Mouse (Mus musculus) ES-CJ7 (cell line): Measurements from ENCODE around the gene Prdx2.
A peak's percentile ranks its signal among the peaks of the same experiment; 100 is the strongest.

Experiments
- DNase-seq: peaks from one replicate; pipeline ENCODE4 v3.0.0; 2011; ENCODE audit warnings: low read depth, low spot score

Gene Prdx2

GRCm38 (mm10) chr8:84969241-84970134 lies at the start of gene Prdx2, which contains the start of the genes Gm49661 and Rnaseh2a:
Gene Prdx2 (plus strand): TSS chr8:84969587.
Gene Gm49661 (minus strand): TSS chr8:84969433.
Gene Rnaseh2a (minus strand): TSS chr8:84969767.
- peak; percentile 78 for DNase-seq

GRCm38 (mm10) chr8:84921596-84921995 lies 47.8 kb upstream of the Prdx2 start:
- DNase-seq: no peak

GRCm38 (mm10) chr8:84925557-84925956 lies 43.8 kb upstream of the Prdx2 start:
- no peak for DNase-seq

DNA sequence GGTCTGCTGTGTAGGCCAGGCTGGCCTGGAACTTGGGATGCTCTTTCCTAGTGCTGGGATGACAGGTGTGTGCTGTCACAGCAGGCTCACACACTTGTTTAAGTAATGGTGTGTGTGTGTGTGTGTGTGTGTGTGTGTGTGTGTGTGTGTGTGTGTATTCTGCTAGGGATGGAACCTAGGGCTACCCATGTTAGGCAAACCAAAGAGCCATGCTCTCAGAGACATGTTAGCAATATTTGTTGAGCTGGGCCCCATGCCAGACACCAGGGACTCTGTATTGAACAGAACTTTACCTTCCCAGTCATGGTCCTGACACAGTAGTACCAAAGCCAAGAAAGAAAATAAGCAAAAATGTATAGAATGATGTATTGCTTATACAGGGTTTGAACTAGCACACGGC lies 41.9 kb upstream of the Prdx2 start:
- no peak for DNase-seq

GRCm38 (mm10) chr8:84928456-84929306 lies 40.7 kb upstream of the Prdx2 start:
- DNase-seq: peak; percentile 79

- DNase-seq: no peak
Measured at GRCm38 (mm10) chr8:84930582-84930981, 38.8 kb upstream of the Prdx2 start.

DNA sequence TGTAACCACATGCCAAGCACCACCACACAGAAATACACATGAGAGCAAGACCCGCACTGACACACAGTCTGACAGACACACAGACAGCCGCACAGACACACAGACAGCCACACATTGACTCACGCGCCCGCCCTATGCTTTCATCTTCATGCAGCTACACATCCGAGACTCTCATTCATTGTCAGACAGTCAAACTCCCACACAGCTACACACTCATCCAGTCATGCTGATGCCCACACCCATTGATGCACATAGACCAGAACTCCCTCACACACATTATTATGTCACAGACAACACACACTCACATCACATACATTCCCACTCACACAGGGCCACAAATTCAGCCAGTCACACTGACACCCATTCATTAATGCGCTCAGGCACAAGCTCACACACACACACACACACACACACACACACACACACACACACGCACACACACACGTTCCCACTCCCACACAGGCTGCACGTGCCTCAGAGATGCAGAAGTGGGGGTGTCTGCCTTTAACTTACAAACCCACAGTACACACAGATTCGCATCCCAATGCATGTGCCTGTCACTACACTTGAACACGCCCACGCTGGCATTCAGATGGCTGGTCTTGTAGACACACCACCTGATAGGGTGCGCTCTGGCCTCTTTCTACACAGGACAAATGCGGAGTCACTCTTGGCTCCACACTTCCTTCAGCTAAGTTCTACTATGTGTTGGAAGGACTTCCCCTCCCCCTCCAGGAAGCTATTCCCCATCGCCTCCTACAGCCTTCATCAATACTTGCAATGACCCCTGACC lies 35.4 kb upstream of the Prdx2 start:
- DNase-seq: no peak

GRCm38 (mm10) chr8:84934860-84935259 lies 34.5 kb upstream of the Prdx2 start:
- peak; percentile 92 for DNase-seq

- DNase-seq: no peak
Measured at GRCm38 (mm10) chr8:84935489-84935888, 33.9 kb upstream of the Prdx2 start.

- no peak for DNase-seq
Measured at GRCm38 (mm10) chr8:84936041-84936961, 33.1 kb upstream of the Prdx2 start.

- DNase-seq: peak; percentile 77
Measured at GRCm38 (mm10) chr8:84936962-84937546, 32.3 kb upstream of the Prdx2 start, which contains the start of gene Mast1. Gene Mast1 (minus strand): TSS chr8:84937359.

DNA sequence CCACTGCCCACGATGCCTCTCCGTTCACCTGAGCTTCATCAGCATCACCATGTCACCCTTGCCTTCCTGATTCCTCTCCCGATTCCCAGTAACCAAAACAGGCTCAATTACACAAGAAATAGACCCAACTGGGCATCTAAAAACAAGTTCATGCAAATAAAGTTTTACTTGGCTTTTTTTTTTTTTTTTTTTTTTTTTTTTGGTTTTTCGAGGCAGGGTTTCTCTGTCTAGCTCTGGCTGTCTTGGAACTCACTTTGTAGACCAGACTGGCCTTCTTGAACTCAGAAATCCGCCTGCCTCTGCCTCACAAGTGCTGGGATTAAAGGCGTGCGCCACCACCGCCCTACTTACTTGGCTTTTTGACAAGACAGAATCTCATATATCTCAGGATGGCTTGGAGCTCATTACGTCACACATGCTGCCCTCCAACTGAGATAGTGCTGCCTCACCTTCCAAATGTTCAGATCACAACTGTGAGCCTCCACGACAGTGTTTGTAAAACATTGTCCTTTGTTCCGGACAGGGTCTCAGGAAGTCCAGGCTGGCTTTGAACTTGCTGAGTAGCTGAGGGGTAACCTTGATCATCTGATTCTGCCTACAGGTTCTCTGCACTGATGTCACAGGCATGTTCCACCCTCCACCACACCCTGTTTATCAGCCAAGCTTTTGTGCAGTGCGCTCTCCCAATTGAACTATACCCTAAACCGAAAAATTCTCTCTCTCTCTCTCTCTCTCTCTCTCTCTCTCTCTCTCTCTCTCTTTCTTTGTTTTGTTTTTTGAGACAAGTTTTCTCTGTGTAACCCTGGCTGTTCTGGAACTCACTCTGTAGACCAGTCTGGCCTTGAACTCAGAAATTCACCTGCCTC lies 31.5 kb upstream of the Prdx2 start:
- no peak for DNase-seq

DNA sequence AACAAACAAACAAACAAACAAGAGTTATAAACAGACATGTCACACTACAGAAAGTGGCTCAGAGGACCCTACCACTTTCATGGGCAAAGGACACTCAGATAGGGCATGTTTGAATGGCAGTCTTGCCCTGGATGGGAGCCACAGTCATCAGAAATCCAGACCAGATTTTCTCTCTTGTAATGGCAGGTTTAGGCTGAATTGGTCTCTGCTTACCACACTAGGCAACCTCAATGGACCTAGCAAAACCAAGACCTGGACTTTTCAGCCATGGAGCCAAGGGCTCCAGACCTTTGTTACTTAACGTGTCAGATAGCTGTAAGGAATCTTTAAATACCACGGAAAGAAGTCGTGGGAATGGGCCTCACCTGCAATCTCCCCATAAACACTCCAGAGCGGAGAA lies 25.7 kb upstream of the Prdx2 start:
- DNase-seq: peak; percentile 41

GRCm38 (mm10) chr8:84944478-84945160 lies 24.8 kb upstream of the Prdx2 start:
- peak; percentile 94 for DNase-seq

- peak; percentile 67 for DNase-seq
Measured at GRCm38 (mm10) chr8:84945235-84945632, 24.2 kb upstream of the Prdx2 start.

- DNase-seq: peak; percentile 72
Measured at GRCm38 (mm10) chr8:84945633-84946527, 23.5 kb upstream of the Prdx2 start.

- no peak for DNase-seq
Measured at GRCm38 (mm10) chr8:84946528-84947240, 22.7 kb upstream of the Prdx2 start, which contains the start of gene Rtbdn. Gene Rtbdn (plus strand): TSS chr8:84946991.
